Mouse (Mus musculus) heart, embryonic 11.5 days (tissue): ENCODE measurements around the gene Atm. TPM values are rescaled to one million over a fixed set of nuclear protein-coding genes. Genes with fewer than 3 reads are reported as not detected.
A peak's percentile ranks its signal among the peaks of the same experiment; 100 is the strongest.

Source experiments
- ATAC-seq: fragments of 200-750 bp; cut with Nextera tagmentation; replicated peaks from 2 replicates; pipeline ENCODE4 v1.8.0; 2017; ENCODE audit warnings: moderate library complexity; ENCODE audit not compliant: insufficient number of reproducible peaks, low FRiP score, low TSS enrichment
- H3K27ac ChIP-seq: fragments of 300-500 bp; sonication (generic); 2 replicates; pipeline ENCODE4 v1.5.1; 2014; ENCODE audit warnings: mild to moderate bottlenecking, low read depth, low read length
- H3K27me3 ChIP-seq: fragments of 300-500 bp; sonication (generic); 2 replicates; pipeline ENCODE4 v1.6.1; 2014; ENCODE audit warnings: mild to moderate bottlenecking, low read length, mixed read lengths; ENCODE audit not compliant: control insufficient read depth, insufficient read depth
- H3K36me3 ChIP-seq: fragments of 300-500 bp; sonication (generic); 2 replicates; pipeline ENCODE4 v1.6.1; 2014; ENCODE audit warnings: mild to moderate bottlenecking, low read length, moderate library complexity, mixed read lengths; ENCODE audit not compliant: control insufficient read depth, insufficient read depth
- H3K4me1 ChIP-seq: fragments of 300-500 bp; sonication (generic); 2 replicates; pipeline ENCODE4 v1.6.1; 2014; ENCODE audit warnings: low read length; ENCODE audit not compliant: control insufficient read depth, insufficient read depth
- H3K4me2 ChIP-seq: fragments of 300-500 bp; sonication (generic); 2 replicates; pipeline ENCODE4 v1.6.1; 2014; ENCODE audit warnings: mild to moderate bottlenecking, moderate library complexity
- H3K4me3 ChIP-seq: fragments of 300-500 bp; sonication (generic); 2 replicates; pipeline ENCODE4 v1.5.1; 2014; ENCODE audit warnings: low read depth, low read length
- H3K9ac ChIP-seq: fragments of 300-500 bp; sonication (generic); 2 replicates; pipeline ENCODE4 v1.6.1; 2014; ENCODE audit warnings: mild to moderate bottlenecking, low read depth, low read length, moderate library complexity
- H3K9me3 ChIP-seq: fragments of 300-500 bp; sonication (generic); replicated peaks from 2 replicates; pipeline ENCODE4 v1.6.1; 2016; ENCODE audit warnings: low read length; ENCODE audit not compliant: control insufficient read depth
- WGBS: fragments of 180-500 bp; shearing (Covaris S2); extraction: QIAGEN DNeasy Blood & Tissue Kit; methylation state at CpG from one replicate; pipeline ENCODE4 v1.1.7; 2014; ENCODE audit not compliant: insufficient replicate concordance; 5-methylcytosine and 5-hydroxymethylcytosine counted together
- polyA plus RNA-seq: library from polyadenylated mRNA; unstranded; fragments of >200 nt; fragmentation: Nextera tagmentation; extraction: Ambion mirVana; gene quantifications from 2 replicates; pipeline ENCODE4 v1.2.1, GENCODE M21; 2014

Atm gene
- polyA plus RNA-seq, 1 experiment from 2014 or later = 12.6 TPM

DNA sequence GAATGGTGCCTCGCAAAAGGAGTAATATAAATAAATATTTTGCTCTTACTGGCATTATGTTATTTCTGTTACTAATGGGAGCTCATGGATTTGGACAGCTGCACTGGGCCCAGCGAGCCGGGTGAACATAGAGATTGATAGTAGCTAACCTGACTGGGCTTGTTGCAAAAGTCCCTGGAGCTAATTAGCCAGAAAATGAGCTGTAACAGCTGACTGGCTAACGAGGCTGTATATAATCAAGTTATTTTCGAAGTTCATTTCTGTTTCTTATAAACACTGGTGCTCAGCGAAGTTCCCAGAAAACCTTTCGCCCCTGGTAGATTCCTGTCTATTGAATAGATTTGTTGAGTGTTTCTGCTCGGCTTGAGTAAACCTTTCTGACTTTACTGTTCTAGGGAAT lies 133.5 kb downstream of the Atm start:
- Histone ChIP-seq H3K27ac (no peak overlapping the region), H3K4me2 (peak overlapping the region; percentile 37), H3K36me3 (no peaks in the 10 kb centered on the region), H3K4me1 (peaks cover 5% of the 10 kb centered on the region; the same call in 1 of the 2 replicates), H3K9ac (no peak overlapping the region), H3K4me3 (no peak overlapping the region), H3K9me3 (no peaks in the 10 kb centered on the region), H3K27me3 (no peaks in the 10 kb centered on the region)
- 82% methylated on average over 8 of the region's 8 CpGs for WGBS
- ATAC-seq = no peak

- Histone ChIP-seq H3K36me3 (no peaks in the 10 kb centered on the region), H3K27me3 (no peaks in the 10 kb centered on the region), H3K4me1 (peaks cover 5% of the 10 kb centered on the region; the same call in 1 of the 2 replicates), H3K9ac (0 out of 2 replicates have a peak within 1 kb of the TSS, but pooled peaks have one; percentile 44), H3K9me3 (no peaks in the 10 kb centered on the region), H3K4me2 (peak within 1 kb of the TSS; percentile 37), H3K4me3 (no peak within 1 kb of the TSS), H3K27ac (no peak within 1 kb of the TSS)
- 18% methylated on average over 11 of the region's 11 CpGs for WGBS
- ATAC-seq = no peak
These were observed 134.2 kb downstream of the Atm start, which contains the start of gene 4930550C14Rik for GRCm38 (mm10) chr9:53402291-53402711. Gene 4930550C14Rik (plus strand): TSS chr9:53402325.

- Histone ChIP-seq H3K27me3 (no peaks in the 10 kb centered on the region), H3K9ac (no peak overlapping the region), H3K4me2 (no peak overlapping the region), H3K27ac (no peak overlapping the region), H3K36me3 (no peaks in the 10 kb centered on the region), H3K9me3 (no peaks in the 10 kb centered on the region), H3K4me3 (no peak overlapping the region), H3K4me1 (peaks cover 5% of the 10 kb centered on the region; the same call in 1 of the 2 replicates)
- ATAC-seq = no peak
- WGBS = 66% methylated on average over 8 of the region's 8 CpGs
These were observed 135.4 kb downstream of the Atm start for GRCm38 (mm10) chr9:53401146-53401545.

GRCm38 (mm10) chr9:53400696-53401095 lies 135.8 kb downstream of the Atm start:
- H3K4me2 ChIP-seq = no peak overlapping the region
- H3K27me3 ChIP-seq = no peaks in the 10 kb centered on the region
- 88% methylated on average over 4 of the region's 4 CpGs for WGBS
- H3K4me1 ChIP-seq = peaks cover 5% of the 10 kb centered on the region; the same call in 1 of the 2 replicates
- no peak for ATAC-seq
- no peak overlapping the region for H3K27ac ChIP-seq
- no peak overlapping the region for H3K4me3 ChIP-seq
- no peak overlapping the region for H3K9ac ChIP-seq
- no peaks in the 10 kb centered on the region for H3K36me3 ChIP-seq
- no peaks in the 10 kb centered on the region for H3K9me3 ChIP-seq

- 89% methylated on average over 8 of the region's 8 CpGs for WGBS
- H3K4me3 ChIP-seq = no peak overlapping the region
- ATAC-seq = no peak
These were observed 137.0 kb downstream of the Atm start for GRCm38 (mm10) chr9:53399537-53399936.

GRCm38 (mm10) chr9:53398388-53398700 lies 138.2 kb downstream of the Atm start:
- no peak overlapping the region for H3K9ac ChIP-seq
- H3K27ac ChIP-seq = no peak overlapping the region
- H3K4me3 ChIP-seq = no peak overlapping the region
- H3K27me3 ChIP-seq = no peaks in the 10 kb centered on the region
- no peaks in the 10 kb centered on the region for H3K36me3 ChIP-seq
- no peaks in the 10 kb centered on the region for H3K9me3 ChIP-seq
- WGBS = 14% methylated on average over 5 of the region's 5 CpGs
- no peak for ATAC-seq
- 0 out of 2 replicates have a peak, but pooled peaks cover 3% of the 10 kb centered on the region for H3K4me1 ChIP-seq
- H3K4me2 ChIP-seq = no peak overlapping the region

More at GRCm38 (mm10) chr9:53399537-53399936, 137.0 kb downstream of the Atm start:
- Histone ChIP-seq H3K9ac (no peak overlapping the region), H3K27ac (no peak overlapping the region), H3K9me3 (no peaks in the 10 kb centered on the region), H3K27me3 (no peaks in the 10 kb centered on the region), H3K36me3 (no peaks in the 10 kb centered on the region), H3K4me1 (0 out of 2 replicates have a peak, but pooled peaks cover 3% of the 10 kb centered on the region), H3K4me2 (no peak overlapping the region)

DNA sequence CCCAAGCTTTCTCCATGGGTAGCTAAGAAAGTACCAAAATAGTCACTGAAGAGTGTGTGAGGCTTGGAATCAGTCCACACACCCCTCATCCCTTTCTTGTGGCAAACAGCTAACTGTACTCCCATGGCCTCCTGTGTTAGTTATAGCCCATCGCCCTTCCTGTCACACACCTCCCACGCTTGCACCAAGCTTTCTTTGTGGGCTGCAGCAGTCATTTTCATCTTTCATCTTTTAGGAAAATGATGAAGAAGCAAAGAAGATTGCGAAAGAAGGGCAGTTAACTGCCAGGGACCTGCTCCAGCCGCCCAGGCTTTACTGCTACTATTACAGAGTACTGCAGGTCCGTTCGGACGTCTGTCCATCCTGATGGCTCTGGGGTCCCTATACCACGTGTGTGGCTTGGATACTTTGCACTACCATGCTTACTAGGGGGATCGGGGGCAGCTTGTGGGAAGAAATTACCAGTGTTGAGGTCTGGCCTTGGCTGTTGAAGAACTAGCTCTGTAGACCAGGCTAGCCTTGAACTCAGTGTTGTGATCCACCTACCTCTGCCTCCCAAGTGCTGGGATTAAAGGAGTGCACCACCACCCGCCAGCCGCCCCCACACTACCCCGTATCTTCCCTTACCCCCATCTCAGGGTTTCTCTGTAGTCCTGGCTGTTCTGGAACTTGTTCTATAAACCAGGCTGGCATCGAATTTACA lies 138.7 kb downstream of the Atm start:
- H3K4me1 ChIP-seq = 0 out of 2 replicates have a peak, but pooled peaks cover 3% of the 10 kb centered on the region
- no peaks in the 10 kb centered on the region for H3K27me3 ChIP-seq
- no peak overlapping the region for H3K4me3 ChIP-seq
- no peaks in the 10 kb centered on the region for H3K36me3 ChIP-seq
- no peak overlapping the region for H3K9ac ChIP-seq
- H3K9me3 ChIP-seq = no peaks in the 10 kb centered on the region
- 70% methylated on average over 13 of the region's 13 CpGs for WGBS
- no peak overlapping the region for H3K4me2 ChIP-seq
- no peak for ATAC-seq
- no peak overlapping the region for H3K27ac ChIP-seq

GRCm38 (mm10) chr9:53390136-53390535 lies 146.4 kb downstream of the Atm start:
- no peak for ATAC-seq
- 74% methylated on average over 7 of the region's 7 CpGs for WGBS
- Histone ChIP-seq H3K4me1 (no peaks in the 10 kb centered on the region), H3K4me3 (no peak overlapping the region), H3K27me3 (no peaks in the 10 kb centered on the region), H3K27ac (no peak overlapping the region), H3K4me2 (no peak overlapping the region), H3K9me3 (no peaks in the 10 kb centered on the region), H3K9ac (no peak overlapping the region), H3K36me3 (no peaks in the 10 kb centered on the region)
